Mouse (Mus musculus) heart, embryonic 14.5 days (tissue): ENCODE measurements around the gene Kpnb1. TPM values are rescaled to one million over a fixed set of nuclear protein-coding genes. Genes with fewer than 3 reads are reported as not detected.

Experiments used
- ATAC-seq: fragments of 200-750 bp; cut with Nextera tagmentation; 2 replicates; pipeline ENCODE4 v1.8.0; 2017; ENCODE audit warnings: low read depth, moderate TSS enrichment; ENCODE audit not compliant: insufficient number of reproducible peaks, insufficient read depth, low FRiP score
- H3K27ac ChIP-seq, 2 experiments: fragments of 200-500 bp in 1 of 2; fragments of 300-500 bp in 1 of 2; sonication (generic) in 1 of 2; replicated peaks in 1 of 2; 2 replicates each; pipeline ENCODE4 v1.5.1; 2012 to 2014; ENCODE audit warnings: low read depth in 2 of 2, low read length in 2 of 2, control low read depth in 1 of 2, mild to moderate bottlenecking in 1 of 2, mixed read lengths in 1 of 2; ENCODE audit not compliant: control insufficient read depth in 1 of 2, insufficient read depth in 1 of 2
- H3K27me3 ChIP-seq: fragments of 300-500 bp; sonication (generic); 2 replicates; pipeline ENCODE4 v1.6.1; 2014; ENCODE audit warnings: mild to moderate bottlenecking, low read length, control low read depth; ENCODE audit not compliant: control insufficient read depth, insufficient read depth
- H3K36me3 ChIP-seq: fragments of 300-500 bp; sonication (generic); 2 replicates; pipeline ENCODE4 v1.6.1; 2014; ENCODE audit warnings: mild to moderate bottlenecking, control low read depth, low read length, mixed read lengths; ENCODE audit not compliant: control insufficient read depth, insufficient read depth
- H3K4me1 ChIP-seq, 2 experiments: fragments of 200-500 bp in 1 of 2; fragments of 300-500 bp in 1 of 2; sonication (generic) in 1 of 2; 2 replicates each; pipeline ENCODE4 v1.6.1; 2012 to 2014; ENCODE audit warnings: low read length in 2 of 2, control low read depth in 1 of 2, mixed read lengths in 1 of 2; ENCODE audit not compliant: control insufficient read depth in 2 of 2, insufficient read depth in 2 of 2
- H3K4me2 ChIP-seq: fragments of 300-500 bp; sonication (generic); 2 replicates; pipeline ENCODE4 v1.6.1; 2014; ENCODE audit warnings: mild to moderate bottlenecking, low read length
- H3K4me3 ChIP-seq, 2 experiments: fragments of 200-500 bp in 1 of 2; fragments of 300-500 bp in 1 of 2; sonication (generic) in 1 of 2; 2 replicates each; pipeline ENCODE4 v1.5.1; 2012 to 2014; ENCODE audit warnings: low read length in 2 of 2, mild to moderate bottlenecking in 2 of 2, control low read depth in 1 of 2, low read depth in 1 of 2, moderate library complexity in 1 of 2; ENCODE audit not compliant: control insufficient read depth in 1 of 2, insufficient read depth in 1 of 2
- H3K9ac ChIP-seq: fragments of 300-500 bp; sonication (generic); 2 replicates; pipeline ENCODE4 v1.6.1; 2014; ENCODE audit warnings: mild to moderate bottlenecking, low read length
- H3K9me3 ChIP-seq: fragments of 300-500 bp; sonication (generic); 2 replicates; pipeline ENCODE4 v1.6.1; 2016; ENCODE audit warnings: low read length, control low read depth; ENCODE audit not compliant: control insufficient read depth
- WGBS: fragments of 180-500 bp; shearing (Covaris S2); extraction: QIAGEN DNeasy Blood & Tissue Kit; methylation state at CpG from one replicate; pipeline ENCODE4 v1.1.7; 2014; 5-methylcytosine and 5-hydroxymethylcytosine counted together
- microRNA-seq: library from miRNA; unstranded; fragments of <30 nt; microRNA quantifications from one replicate; pipeline ENCODE4, GENCODE M21; 2016
- polyA plus RNA-seq: library from polyadenylated mRNA; unstranded; fragments of >200 nt; fragmentation: Nextera tagmentation; extraction: Ambion mirVana; gene quantifications from 2 replicates; pipeline ENCODE4 v1.2.1, GENCODE M21; 2014

Kpnb1 gene
- polyA plus RNA-seq, 1 experiment from 2014 or later = 38.8 TPM

DNA sequence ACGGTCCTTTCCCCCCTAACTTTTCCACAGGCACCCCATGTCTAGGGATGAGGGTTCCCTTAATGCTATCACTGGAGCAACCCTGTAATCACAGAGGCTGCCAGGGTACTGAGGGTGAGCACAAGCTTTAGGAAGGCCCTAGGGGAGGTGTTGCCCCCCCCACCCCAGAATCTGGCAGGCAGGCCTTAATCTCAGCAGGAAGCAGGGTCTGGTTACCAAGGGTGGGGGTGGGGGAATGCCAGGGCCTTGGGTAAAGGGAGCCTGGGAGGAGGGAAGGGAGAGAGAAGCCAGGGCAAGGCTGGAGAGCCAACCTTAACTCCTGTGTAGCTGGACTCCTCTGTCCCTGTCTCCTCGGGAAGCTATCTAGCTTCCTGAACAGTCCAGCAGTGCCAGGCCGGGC, 67.0 kb downstream of the Kpnb1 start:
- WGBS = 45% methylated on average over 3 of the region's 3 CpGs
- ATAC-seq = no peak
- peaks cover 39% of the 10 kb centered on the region for H3K27me3 ChIP-seq

DNA sequence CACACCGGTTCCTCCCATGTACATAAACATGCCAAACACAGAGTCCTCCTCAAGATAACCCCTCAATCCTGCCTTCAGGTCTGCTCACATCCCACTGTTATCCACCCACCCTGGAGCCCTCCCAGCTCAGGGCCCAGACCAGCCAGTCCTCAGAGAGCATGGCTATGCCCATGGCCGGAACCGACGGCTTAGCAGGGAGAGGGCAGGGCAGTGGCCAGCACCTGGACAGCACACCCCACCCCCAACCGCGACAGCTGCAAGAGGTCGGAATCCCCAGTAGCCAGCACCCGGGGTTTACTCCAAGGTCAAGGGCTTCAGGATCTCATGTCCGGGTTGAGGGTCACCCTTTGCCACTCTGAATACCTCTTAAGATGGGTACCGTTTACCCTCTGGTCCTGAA, 67.5 kb downstream of the Kpnb1 start:
- no peak overlapping the region for H3K27ac ChIP-seq
- no peak overlapping the region for H3K9ac ChIP-seq
- H3K4me1 ChIP-seq = peaks cover 2 to 5% of the 10 kb centered on the region in 2 experiments; a peak in 2 of 4 replicates
- WGBS = 51% methylated on average over 10 of the region's 10 CpGs
- no peak overlapping the region for H3K4me2 ChIP-seq
- no peak for ATAC-seq
- H3K4me3 ChIP-seq = no peak overlapping the region
- no peaks in the 10 kb centered on the region for H3K9me3 ChIP-seq
- H3K27me3 ChIP-seq = peaks cover 44% of the 10 kb centered on the region
- no peaks in the 10 kb centered on the region for H3K36me3 ChIP-seq

More for the DNA sequence above, 67.0 kb downstream of the Kpnb1 start:
- Histone ChIP-seq H3K4me2 (no peak overlapping the region), H3K9me3 (no peaks in the 10 kb centered on the region), H3K4me3 (no peak overlapping the region), H3K4me1 (peaks cover 0 to under 1% of the 10 kb centered on the region in 2 experiments; a peak in 1 of 4 replicates), H3K36me3 (no peaks in the 10 kb centered on the region), H3K9ac (no peak overlapping the region; the same call in 1 of the 2 replicates), H3K27ac (no peak overlapping the region)

- no peaks in the 10 kb centered on the region for H3K9me3 ChIP-seq
- peaks cover 70% of the 10 kb centered on the region for H3K27me3 ChIP-seq
- H3K4me3 ChIP-seq = peak overlapping the region in 1 of 2 experiments; percentile 46; a peak in 1 of 4 replicates
- H3K4me1 ChIP-seq = peaks cover 2 to 17% of the 10 kb centered on the region in 2 experiments; a peak in 3 of 4 replicates
- H3K36me3 ChIP-seq = no peaks in the 10 kb centered on the region
- peak overlapping the region; percentile 76 for H3K4me2 ChIP-seq
- H3K9ac ChIP-seq = no peak overlapping the region
- ATAC-seq = no peak
- no peak overlapping the region for H3K27ac ChIP-seq
- 9% methylated on average over 11 of the region's 11 CpGs for WGBS
Measured at GRCm38 (mm10) chr11:97115797-97116196, 71.9 kb downstream of the Kpnb1 start.

- H3K4me3 ChIP-seq = peak within 1 kb of the TSS; percentile 35 to 46
- H3K9me3 ChIP-seq = no peaks in the 10 kb centered on the region
- no peaks in the 10 kb centered on the region for H3K36me3 ChIP-seq
- no peak for ATAC-seq
- no peak within 1 kb of the TSS for H3K27ac ChIP-seq
- H3K4me2 ChIP-seq = peak within 1 kb of the TSS; percentile 76
- WGBS = under 1% methylated on average over 76 of the region's 87 CpGs
- H3K4me1 ChIP-seq = peaks cover 2 to 17% of the 10 kb centered on the region in 2 experiments; a peak in 3 of 4 replicates
- H3K27me3 ChIP-seq = peaks cover 70% of the 10 kb centered on the region
- H3K9ac ChIP-seq = peak within 1 kb of the TSS; percentile 30; the same call in 1 of the 2 replicates
Measured at GRCm38 (mm10) chr11:97114671-97115601, 72.7 kb downstream of the Kpnb1 start, which contains the start of gene Tbx21. Tbx21 (minus strand) TSS chr11:97115331.

DNA sequence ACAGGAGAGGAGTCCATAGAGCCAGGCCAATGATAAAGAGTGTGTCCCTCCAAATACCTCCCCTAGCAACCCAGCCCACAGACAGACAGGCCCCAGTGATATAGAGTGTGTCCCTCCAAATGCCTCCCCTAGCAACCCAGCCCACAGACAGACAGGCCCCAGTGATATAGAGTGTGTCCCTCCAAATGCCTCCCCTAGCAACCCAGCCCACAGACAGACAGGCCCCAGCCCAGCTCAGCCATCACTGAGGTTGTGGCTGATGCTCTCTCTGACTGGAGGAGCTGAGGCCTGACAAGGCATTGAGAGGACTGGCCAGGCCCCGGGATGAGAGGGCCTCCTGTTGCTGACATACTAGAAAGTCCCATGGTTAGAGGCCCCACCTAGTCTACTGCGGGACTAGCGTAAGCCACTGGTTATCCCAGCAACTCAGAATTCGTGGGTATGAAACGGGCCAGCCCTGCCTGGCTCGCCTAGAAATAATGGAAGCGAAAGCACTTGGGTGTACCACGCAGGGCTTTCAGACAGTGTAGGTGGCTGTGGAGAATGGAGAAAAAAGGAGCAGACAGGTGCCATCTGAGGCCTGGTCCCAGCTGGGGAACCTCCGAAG, 75.1 kb downstream of the Kpnb1 start:
- Histone ChIP-seq H3K27ac (no peak overlapping the region), H3K4me1 (peaks cover 2 to 17% of the 10 kb centered on the region in 2 experiments; a peak in 3 of 4 replicates), H3K4me2 (no peak overlapping the region), H3K9me3 (no peaks in the 10 kb centered on the region), H3K27me3 (peaks cover 50% of the 10 kb centered on the region), H3K4me3 (no peak overlapping the region), H3K9ac (no peak overlapping the region), H3K36me3 (no peaks in the 10 kb centered on the region)
- WGBS = 81% methylated on average over 9 of the region's 9 CpGs
- ATAC-seq = no peak

Small RNAs within 50 kb of the gene (microRNA-seq; reads per million reads assigned to microRNA genes)
- gene Mir7235 = not detected

Other genes starting within 250 kb of the Kpnb1 start
- 32.3 and 47.6 TPM in 2 replicates for gene Pnpo, start 243.9 kb downstream of the Kpnb1 start, polyA plus RNA-seq
- 14.7 and 15.0 TPM in 2 replicates for gene Sp2, start 204.9 kb downstream of the Kpnb1 start, polyA plus RNA-seq
- gene Sp6, start 174.5 kb downstream of the Kpnb1 start, polyA plus RNA-seq = 0.11 TPM in 1 of 2 replicates, not detected in the other
- gene Scrn2, start 157.9 kb downstream of the Kpnb1 start, polyA plus RNA-seq = 12.9 and 14.4 TPM in 2 replicates
- gene Lrrc46, start 146.5 kb downstream of the Kpnb1 start, polyA plus RNA-seq = 0.35 and 0.54 TPM in 2 replicates
- gene Mrpl10, start 146.3 kb downstream of the Kpnb1 start, polyA plus RNA-seq = 76.9 and 80.1 TPM in 2 replicates
- gene Osbpl7, start 137.3 kb downstream of the Kpnb1 start, polyA plus RNA-seq = 3.9 and 4.6 TPM in 2 replicates
- gene Tbx21, start 72.5 kb downstream of the Kpnb1 start, polyA plus RNA-seq = 0.08 TPM in 1 of 2 replicates, not detected in the other
- 7.1 and 7.3 TPM in 2 replicates for gene Tbkbp1, start 36.4 kb downstream of the Kpnb1 start, polyA plus RNA-seq
- 86.9 and 90.0 TPM in 2 replicates for gene Npepps, start 92.8 kb upstream of the Kpnb1 start, polyA plus RNA-seq
- gene Mrpl45, start 127.8 kb upstream of the Kpnb1 start, polyA plus RNA-seq = 56.2 and 59.2 TPM in 2 replicates
- gene Gpr179, start 164.2 kb upstream of the Kpnb1 start, polyA plus RNA-seq = 0.05 TPM in 2 replicates
- 2.2 and 3.6 TPM in 2 replicates for gene Socs7, start 174.7 kb upstream of the Kpnb1 start, polyA plus RNA-seq
- gene Arhgap23, start 227.7 kb upstream of the Kpnb1 start, polyA plus RNA-seq = 7.1 and 8.4 TPM in 2 replicates